Mouse (Mus musculus): ENCODE data around the gene Adrm1.
A peak's percentile ranks its signal among the peaks of the same experiment; 100 is the strongest.

The Adrm1 gene

GRCm38 (mm10) chr2:180217587-180217986 lies 46.3 kb downstream of the Adrm1 start:
- no peak for DNase-seq (ENCODE audit: low read depth, low spot score)

GRCm38 (mm10) chr2:180218241-180218640 lies 47.0 kb downstream of the Adrm1 start:
- DNase-seq (ENCODE audit: low read depth, low spot score): no peak

GRCm38 (mm10) chr2:180218677-180219076 lies 47.4 kb downstream of the Adrm1 start:
- DNase-seq (ENCODE audit: low read depth, low spot score): no peak

- peak; percentile 50 for DNase-seq (ENCODE audit: low read depth, low spot score)
Measured at GRCm38 (mm10) chr2:180219145-180219943, 48.1 kb downstream of the Adrm1 start.

- peak; percentile 93 for DNase-seq (ENCODE audit: low read depth, low spot score)
Measured at GRCm38 (mm10) chr2:180220165-180220564, 48.9 kb downstream of the Adrm1 start.

- DNase-seq (ENCODE audit: low read depth, low spot score): no peak
Measured at GRCm38 (mm10) chr2:180221051-180221450, 49.8 kb downstream of the Adrm1 start.

- peak; percentile 96 for DNase-seq (ENCODE audit: low read depth, low spot score)
Measured at GRCm38 (mm10) chr2:180222250-180222649, 51.0 kb downstream of the Adrm1 start.

- peak; percentile 68 for DNase-seq (ENCODE audit: low read depth, low spot score)
Measured at GRCm38 (mm10) chr2:180224647-180225043, 53.4 kb downstream of the Adrm1 start.

- DNase-seq (ENCODE audit: low read depth, low spot score): no peak
Measured at GRCm38 (mm10) chr2:180225044-180225761, 53.9 kb downstream of the Adrm1 start.
